Mouse (Mus musculus) liver, embryonic 16.5 days (tissue): ENCODE results near the gene Pla2g4f. TPM values are rescaled to one million over a fixed set of nuclear protein-coding genes. Genes with fewer than 3 reads are reported as not detected.

Experiments
- ATAC-seq: fragments of 200-750 bp; cut with Nextera tagmentation; 2 replicates; pipeline ENCODE4 v1.8.0; 2017; ENCODE audit warnings: low read depth, mild to moderate bottlenecking, moderate number of reproducible peaks, moderate library complexity
- H3K27ac ChIP-seq: fragments of 300-500 bp; sonication (generic); 2 replicates; pipeline ENCODE4 v1.5.1; 2014; ENCODE audit warnings: mild to moderate bottlenecking, low read length
- H3K27me3 ChIP-seq: fragments of 300-500 bp; sonication (generic); 2 replicates; pipeline ENCODE4 v1.6.1; 2014; ENCODE audit warnings: low read depth, low read length, mixed read lengths; ENCODE audit not compliant: control insufficient read depth, insufficient read depth
- H3K36me3 ChIP-seq: fragments of 300-500 bp; sonication (generic); 2 replicates; pipeline ENCODE4 v1.6.1; 2014; ENCODE audit warnings: mild to moderate bottlenecking; ENCODE audit not compliant: control insufficient read depth, insufficient read depth
- H3K4me1 ChIP-seq: fragments of 300-500 bp; sonication (generic); 2 replicates; pipeline ENCODE4 v1.6.1; 2014; ENCODE audit warnings: low read depth, low read length, mixed read lengths; ENCODE audit not compliant: control insufficient read depth
- H3K4me2 ChIP-seq: fragments of 300-500 bp; sonication (generic); 2 replicates; pipeline ENCODE4 v1.6.1; 2014; ENCODE audit warnings: low read depth, low read length, mixed read lengths
- H3K4me3 ChIP-seq: fragments of 300-500 bp; sonication (generic); 2 replicates; pipeline ENCODE4 v1.5.1; 2014; ENCODE audit warnings: low read depth, mild to moderate bottlenecking, low read length
- H3K9ac ChIP-seq: fragments of 300-500 bp; sonication (generic); 2 replicates; pipeline ENCODE4 v1.6.1; 2014; ENCODE audit warnings: low read depth, low read length
- H3K9me3 ChIP-seq: fragments of 300-500 bp; sonication (generic); replicated peaks from 2 replicates; pipeline ENCODE4 v1.6.1; 2016; ENCODE audit warnings: low read length; ENCODE audit not compliant: control insufficient read depth
- WGBS: fragments of 180-500 bp; shearing (Covaris S2); extraction: QIAGEN DNeasy Blood & Tissue Kit; methylation state at CpG from one replicate; pipeline ENCODE4 v1.1.7; 2014; ENCODE audit not compliant: insufficient replicate concordance; 5-methylcytosine and 5-hydroxymethylcytosine counted together
- polyA plus RNA-seq: library from polyadenylated mRNA; unstranded; fragments of >200 nt; fragmentation: Nextera tagmentation; extraction: Ambion mirVana; gene quantifications from 2 replicates; pipeline ENCODE4 v1.2.1, GENCODE M21; 2015

Gene Pla2g4f
- polyA plus RNA-seq, 1 experiment from 2014 or later: not detected

DNA sequence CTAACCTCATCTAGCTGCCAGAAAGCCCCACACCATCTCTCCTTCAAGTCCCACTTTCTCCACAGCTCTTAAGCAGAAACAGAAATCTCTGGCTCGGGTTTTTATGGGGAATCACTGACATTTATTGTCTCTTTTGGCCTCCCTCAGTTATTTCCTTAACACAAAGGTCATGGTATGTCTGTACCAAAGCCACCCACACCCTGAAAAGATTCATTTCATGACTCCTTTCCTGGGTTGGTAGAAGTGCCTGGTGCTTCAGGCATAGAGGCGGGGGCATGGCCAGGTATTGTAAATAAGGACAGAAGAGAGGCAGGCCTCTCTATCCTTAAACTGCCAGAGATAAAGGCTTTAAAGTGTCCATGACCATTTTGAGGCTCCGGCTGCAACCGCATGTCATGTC lies 522 bp upstream of the Pla2g4f start:
- WGBS: 69% methylated on average over 4 of the region's 4 CpGs
- ATAC-seq: no peak
- Histone ChIP-seq H3K4me3 (no peak overlapping the region), H3K27ac (no peak overlapping the region), H3K27me3 (no peaks in the 10 kb centered on the region), H3K9ac (no peak overlapping the region), H3K4me1 (no peaks in the 10 kb centered on the region), H3K4me2 (no peak overlapping the region), H3K36me3 (0 out of 2 replicates have a peak, but pooled peaks cover 2% of the 10 kb centered on the region), H3K9me3 (no peaks in the 10 kb centered on the region)

DNA sequence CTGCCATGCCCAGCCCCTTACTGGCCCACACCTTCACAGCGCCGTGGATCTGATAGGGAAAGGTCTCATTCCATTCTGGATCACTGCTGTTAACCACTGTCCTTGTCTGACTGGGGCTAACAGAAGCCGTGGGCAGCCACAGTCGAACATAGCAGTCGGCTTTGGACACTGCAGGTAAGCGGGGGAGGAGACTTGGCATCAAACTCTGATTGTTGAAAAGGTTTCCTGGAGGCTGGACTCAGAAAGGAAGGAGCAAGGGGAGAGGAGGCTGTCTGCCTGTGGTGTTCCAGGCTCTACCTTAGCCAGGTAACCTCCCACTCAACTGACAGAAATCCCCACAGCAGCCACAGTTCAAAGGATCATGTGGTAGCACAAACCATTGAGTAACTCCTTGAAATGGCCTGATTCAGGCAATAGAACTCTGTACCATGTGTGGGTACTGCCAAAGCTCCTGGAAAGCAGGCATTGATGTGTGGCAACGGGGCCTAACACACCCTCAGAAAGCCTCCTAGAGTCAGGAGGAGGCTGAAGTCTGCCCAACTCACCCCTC lies 1.6 kb downstream of the Pla2g4f start:
- 67% methylated on average over 7 of the region's 7 CpGs for WGBS
- ATAC-seq: no peak
- no peak overlapping the region for H3K4me3 ChIP-seq

DNA sequence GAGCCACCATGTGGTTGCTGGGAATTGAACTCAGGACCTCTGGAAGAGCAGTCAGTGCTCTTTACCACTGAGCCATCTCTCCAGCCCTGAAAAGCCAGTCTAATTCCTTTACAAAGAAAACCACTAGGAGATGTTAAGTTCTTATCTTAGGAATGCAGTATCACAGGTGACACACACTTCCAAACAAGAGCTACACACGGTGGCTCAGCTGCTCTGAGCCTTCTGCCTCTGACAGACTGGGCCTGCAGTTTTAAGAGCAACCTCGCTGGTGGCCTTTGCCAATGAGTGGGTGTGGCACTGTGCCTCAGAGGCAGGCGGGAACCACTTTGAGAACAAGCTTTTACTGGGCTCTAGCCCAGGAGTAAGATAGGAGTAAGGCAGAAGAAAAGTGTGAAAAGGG lies 9.9 kb downstream of the Pla2g4f start:
- Histone ChIP-seq H3K4me3 (no peak overlapping the region), H3K4me2 (no peak overlapping the region), H3K27ac (no peak overlapping the region), H3K36me3 (no peaks in the 10 kb centered on the region), H3K9ac (no peak overlapping the region), H3K27me3 (no peaks in the 10 kb centered on the region), H3K4me1 (no peaks in the 10 kb centered on the region), H3K9me3 (no peaks in the 10 kb centered on the region)
- WGBS: 14% methylated on average over 3 of the region's 3 CpGs
- ATAC-seq: no peak

More for the DNA sequence above, 1.6 kb downstream of the Pla2g4f start:
- H3K4me1 ChIP-seq: no peaks in the 10 kb centered on the region
- H3K36me3 ChIP-seq: no peaks in the 10 kb centered on the region
- H3K27ac ChIP-seq: no peak overlapping the region
- H3K27me3 ChIP-seq: no peaks in the 10 kb centered on the region
- H3K9me3 ChIP-seq: no peaks in the 10 kb centered on the region
- H3K4me2 ChIP-seq: no peak overlapping the region
- no peak overlapping the region for H3K9ac ChIP-seq

DNA sequence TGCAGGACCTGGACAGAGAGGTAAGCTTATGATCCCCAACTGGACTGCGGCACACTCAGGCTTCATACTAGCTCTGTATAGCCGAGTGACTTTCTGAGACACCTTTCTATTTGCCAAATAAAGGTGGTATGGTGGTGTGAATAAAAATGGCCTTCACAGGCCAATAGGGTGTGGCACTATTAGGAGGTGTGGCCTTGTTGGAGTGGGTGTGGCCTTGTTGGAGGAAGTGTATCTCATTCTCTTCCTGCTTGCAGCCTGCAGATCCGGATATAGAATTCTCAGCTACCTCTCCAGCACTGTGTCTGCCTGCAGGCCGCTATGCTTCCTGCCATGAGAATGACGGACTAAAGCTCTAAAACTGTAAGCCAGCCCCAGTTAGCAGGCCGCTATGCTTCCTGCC lies 12.9 kb downstream of the Pla2g4f start:
- no peak overlapping the region for H3K4me2 ChIP-seq
- H3K27me3 ChIP-seq: no peaks in the 10 kb centered on the region
- ATAC-seq: no peak
- no peaks in the 10 kb centered on the region for H3K36me3 ChIP-seq
- 78% methylated on average over 6 of the region's 6 CpGs for WGBS
- H3K4me3 ChIP-seq: no peak overlapping the region
- no peak overlapping the region for H3K9ac ChIP-seq
- H3K27ac ChIP-seq: no peak overlapping the region
- H3K4me1 ChIP-seq: no peaks in the 10 kb centered on the region
- no peaks in the 10 kb centered on the region for H3K9me3 ChIP-seq

DNA sequence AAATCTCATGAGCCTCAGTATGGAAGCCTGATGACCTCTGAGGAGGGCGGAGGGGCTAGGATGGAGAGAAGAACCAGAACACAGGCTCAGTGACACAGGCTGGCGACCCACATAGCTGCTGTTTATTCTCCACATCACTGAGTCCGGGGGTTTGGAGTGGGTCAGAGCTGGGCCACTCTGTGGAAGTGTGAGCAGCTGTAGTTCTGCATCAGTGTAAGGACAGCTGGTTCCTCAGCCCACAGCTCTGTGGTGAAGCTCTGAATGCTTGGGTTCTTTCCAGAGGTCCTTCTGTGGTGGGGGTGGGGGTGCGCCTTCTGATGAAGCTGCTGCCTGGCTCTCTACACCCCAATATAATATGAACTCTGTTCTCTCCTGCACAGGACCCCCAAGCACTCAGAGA lies 14.1 kb downstream of the Pla2g4f start:
- H3K4me3 ChIP-seq: no peak overlapping the region
- 54% methylated on average over 4 of the region's 4 CpGs for WGBS
- no peak overlapping the region for H3K27ac ChIP-seq
- no peaks in the 10 kb centered on the region for H3K36me3 ChIP-seq
- H3K9me3 ChIP-seq: no peaks in the 10 kb centered on the region
- no peaks in the 10 kb centered on the region for H3K4me1 ChIP-seq
- H3K4me2 ChIP-seq: no peak overlapping the region
- H3K9ac ChIP-seq: no peak overlapping the region
- ATAC-seq: no peak
- H3K27me3 ChIP-seq: no peaks in the 10 kb centered on the region

DNA sequence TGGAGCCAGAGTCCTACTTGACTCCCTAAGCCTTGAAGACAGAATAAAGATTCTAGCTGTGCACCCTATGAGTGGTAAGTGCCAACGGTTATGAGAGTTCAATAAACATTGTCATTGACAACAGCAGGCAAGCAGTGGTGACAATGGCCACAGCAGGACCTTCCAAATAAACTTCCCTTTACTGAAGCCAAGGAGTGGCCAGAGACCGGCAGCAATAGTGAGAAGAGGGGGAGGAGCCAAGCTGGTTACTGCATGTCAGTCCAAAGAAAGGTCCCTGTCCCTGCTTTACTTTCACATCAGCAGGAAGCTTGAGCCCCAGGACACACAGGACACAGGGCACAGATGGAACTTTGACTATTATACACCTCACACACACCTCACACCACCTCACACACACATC lies 17.8 kb downstream of the Pla2g4f start:
- WGBS: 8% methylated on average over 2 of the region's 2 CpGs
- H3K4me1 ChIP-seq: no peaks in the 10 kb centered on the region
- H3K36me3 ChIP-seq: no peaks in the 10 kb centered on the region
- no peak overlapping the region for H3K4me3 ChIP-seq
- H3K9ac ChIP-seq: no peak overlapping the region
- no peaks in the 10 kb centered on the region for H3K27me3 ChIP-seq
- H3K27ac ChIP-seq: no peak overlapping the region
- no peak overlapping the region for H3K4me2 ChIP-seq
- H3K9me3 ChIP-seq: no peaks in the 10 kb centered on the region
- no peak for ATAC-seq

DNA sequence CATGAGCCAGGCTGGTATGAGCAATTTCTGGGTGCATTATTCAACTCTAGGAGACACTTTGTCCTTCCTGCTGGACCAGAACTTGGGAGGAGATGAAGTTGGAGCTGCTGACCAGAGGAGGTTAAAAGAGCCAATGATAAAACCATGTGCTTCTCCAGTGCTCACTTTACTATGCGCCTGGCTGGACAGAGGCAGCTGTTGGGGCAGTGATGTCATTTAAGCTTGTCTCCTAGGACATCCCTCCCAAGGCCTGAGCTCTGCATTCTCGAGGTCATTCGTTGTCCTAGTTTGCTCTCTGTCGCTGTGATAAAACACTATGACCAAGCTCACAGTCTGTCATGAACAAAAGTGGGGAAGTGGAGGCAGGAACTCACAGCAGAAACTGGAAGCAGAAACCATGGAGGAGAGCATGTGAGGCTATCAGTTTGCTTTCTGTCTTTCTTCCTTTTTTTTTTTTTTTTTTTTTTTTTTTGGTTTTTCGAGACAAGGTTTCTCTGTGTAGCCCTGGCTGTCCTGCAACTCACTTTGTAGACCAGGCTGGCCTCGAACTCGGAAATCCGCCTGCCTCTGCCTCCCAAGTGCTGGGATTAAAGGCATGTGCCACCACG lies 22.4 kb downstream of the Pla2g4f start:
- no peak for ATAC-seq
- Histone ChIP-seq H3K9ac (no peak overlapping the region), H3K9me3 (no peaks in the 10 kb centered on the region), H3K4me2 (no peak overlapping the region), H3K4me1 (no peaks in the 10 kb centered on the region), H3K27me3 (no peaks in the 10 kb centered on the region), H3K4me3 (no peak overlapping the region), H3K36me3 (no peaks in the 10 kb centered on the region), H3K27ac (no peak overlapping the region)
- WGBS: 64% methylated on average over 8 of the region's 9 CpGs

DNA sequence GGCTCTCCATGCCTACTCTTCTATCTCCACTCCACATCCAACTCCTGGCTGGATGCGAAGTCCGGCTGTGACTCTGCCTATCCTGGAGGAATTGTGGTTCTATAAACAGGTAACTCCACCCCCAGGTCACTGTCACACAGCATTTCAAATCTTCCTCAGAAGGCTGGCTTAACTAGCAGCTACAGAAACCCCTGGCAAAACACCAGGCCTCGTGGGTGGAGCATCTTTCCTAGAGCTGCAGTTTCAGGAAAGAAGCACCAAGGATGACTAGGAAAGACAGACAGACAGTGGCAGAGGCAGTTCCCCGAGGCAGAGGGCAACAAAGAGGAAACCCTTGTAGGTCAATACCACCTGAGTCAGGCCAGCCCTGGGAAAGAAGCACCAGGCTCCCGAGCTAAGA lies 25.0 kb downstream of the Pla2g4f start, which contains the start of gene Pla2g4d:
Pla2g4d (minus strand) TSS at position 203 of the 400 bp plus-strand sequence.
- no peaks in the 10 kb centered on the region for H3K9me3 ChIP-seq
- no peak within 1 kb of the TSS for H3K4me3 ChIP-seq
- H3K9ac ChIP-seq: no peak within 1 kb of the TSS
- 49% methylated on average over 5 of the region's 5 CpGs for WGBS
- H3K27ac ChIP-seq: no peak within 1 kb of the TSS
- H3K4me2 ChIP-seq: no peak within 1 kb of the TSS
- H3K4me1 ChIP-seq: no peaks in the 10 kb centered on the region; the same call in 1 of the 2 replicates
- no peaks in the 10 kb centered on the region for H3K36me3 ChIP-seq
- no peak for ATAC-seq
- no peaks in the 10 kb centered on the region for H3K27me3 ChIP-seq

DNA sequence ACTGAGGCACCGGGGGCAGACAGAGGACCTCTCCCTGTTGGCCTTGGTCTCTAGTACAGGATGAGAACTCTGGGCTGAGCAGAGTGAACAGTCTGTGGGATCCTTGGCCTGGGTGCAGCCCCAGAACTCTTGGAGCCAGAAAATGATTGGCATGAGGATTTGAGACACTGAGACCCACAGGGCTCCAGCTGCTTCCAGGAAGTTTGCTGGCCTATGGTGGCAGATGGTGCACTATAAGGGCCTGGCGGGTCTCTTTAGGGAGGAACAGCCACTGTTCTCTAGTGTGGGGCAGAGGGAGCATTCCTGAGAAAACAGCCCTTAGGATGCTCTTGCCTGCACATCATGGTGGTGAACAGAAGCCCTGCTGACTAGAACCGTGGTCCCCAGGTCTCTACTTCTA lies 25.6 kb downstream of the Pla2g4f start:
- no peaks in the 10 kb centered on the region for H3K9me3 ChIP-seq
- no peaks in the 10 kb centered on the region for H3K36me3 ChIP-seq
- H3K4me3 ChIP-seq: no peak overlapping the region
- 68% methylated on average over 3 of the region's 3 CpGs for WGBS
- ATAC-seq: no peak
- H3K27me3 ChIP-seq: no peaks in the 10 kb centered on the region
- no peak overlapping the region for H3K4me2 ChIP-seq
- H3K27ac ChIP-seq: no peak overlapping the region
- no peak overlapping the region for H3K9ac ChIP-seq
- no peaks in the 10 kb centered on the region; the same call in 1 of the 2 replicates for H3K4me1 ChIP-seq
